Mouse (Mus musculus) heart, embryonic 11.5 days (tissue): Measurements from ENCODE around the gene Bmp6. TPM values are rescaled to one million over a fixed set of nuclear protein-coding genes. Genes with fewer than 3 reads are reported as not detected.

Experiments
- ATAC-seq: fragments of 200-750 bp; cut with Nextera tagmentation; replicated peaks from 2 replicates; pipeline ENCODE4 v1.8.0; 2017; ENCODE audit warnings: moderate library complexity; ENCODE audit not compliant: insufficient number of reproducible peaks, low FRiP score, low TSS enrichment
- H3K27ac ChIP-seq: fragments of 300-500 bp; sonication (generic); 2 replicates; pipeline ENCODE4 v1.5.1; 2014; ENCODE audit warnings: mild to moderate bottlenecking, low read depth, low read length
- H3K27me3 ChIP-seq: fragments of 300-500 bp; sonication (generic); 2 replicates; pipeline ENCODE4 v1.6.1; 2014; ENCODE audit warnings: mild to moderate bottlenecking, low read length, mixed read lengths; ENCODE audit not compliant: control insufficient read depth, insufficient read depth
- H3K36me3 ChIP-seq: fragments of 300-500 bp; sonication (generic); 2 replicates; pipeline ENCODE4 v1.6.1; 2014; ENCODE audit warnings: mild to moderate bottlenecking, low read length, moderate library complexity, mixed read lengths; ENCODE audit not compliant: control insufficient read depth, insufficient read depth
- H3K4me1 ChIP-seq: fragments of 300-500 bp; sonication (generic); 2 replicates; pipeline ENCODE4 v1.6.1; 2014; ENCODE audit warnings: low read length; ENCODE audit not compliant: control insufficient read depth, insufficient read depth
- H3K4me2 ChIP-seq: fragments of 300-500 bp; sonication (generic); 2 replicates; pipeline ENCODE4 v1.6.1; 2014; ENCODE audit warnings: mild to moderate bottlenecking, moderate library complexity
- H3K4me3 ChIP-seq: fragments of 300-500 bp; sonication (generic); 2 replicates; pipeline ENCODE4 v1.5.1; 2014; ENCODE audit warnings: low read depth, low read length
- H3K9ac ChIP-seq: fragments of 300-500 bp; sonication (generic); 2 replicates; pipeline ENCODE4 v1.6.1; 2014; ENCODE audit warnings: mild to moderate bottlenecking, low read depth, low read length, moderate library complexity
- H3K9me3 ChIP-seq: fragments of 300-500 bp; sonication (generic); replicated peaks from 2 replicates; pipeline ENCODE4 v1.6.1; 2016; ENCODE audit warnings: low read length; ENCODE audit not compliant: control insufficient read depth
- WGBS: fragments of 180-500 bp; shearing (Covaris S2); extraction: QIAGEN DNeasy Blood & Tissue Kit; methylation state at CpG from one replicate; pipeline ENCODE4 v1.1.7; 2014; ENCODE audit not compliant: insufficient replicate concordance; 5-methylcytosine and 5-hydroxymethylcytosine counted together
- polyA plus RNA-seq: library from polyadenylated mRNA; unstranded; fragments of >200 nt; fragmentation: Nextera tagmentation; extraction: Ambion mirVana; gene quantifications from 2 replicates; pipeline ENCODE4 v1.2.1, GENCODE M21; 2014

The Bmp6 gene
- polyA plus RNA-seq, 1 experiment from 2014 or later, result 2.6 TPM

DNA sequence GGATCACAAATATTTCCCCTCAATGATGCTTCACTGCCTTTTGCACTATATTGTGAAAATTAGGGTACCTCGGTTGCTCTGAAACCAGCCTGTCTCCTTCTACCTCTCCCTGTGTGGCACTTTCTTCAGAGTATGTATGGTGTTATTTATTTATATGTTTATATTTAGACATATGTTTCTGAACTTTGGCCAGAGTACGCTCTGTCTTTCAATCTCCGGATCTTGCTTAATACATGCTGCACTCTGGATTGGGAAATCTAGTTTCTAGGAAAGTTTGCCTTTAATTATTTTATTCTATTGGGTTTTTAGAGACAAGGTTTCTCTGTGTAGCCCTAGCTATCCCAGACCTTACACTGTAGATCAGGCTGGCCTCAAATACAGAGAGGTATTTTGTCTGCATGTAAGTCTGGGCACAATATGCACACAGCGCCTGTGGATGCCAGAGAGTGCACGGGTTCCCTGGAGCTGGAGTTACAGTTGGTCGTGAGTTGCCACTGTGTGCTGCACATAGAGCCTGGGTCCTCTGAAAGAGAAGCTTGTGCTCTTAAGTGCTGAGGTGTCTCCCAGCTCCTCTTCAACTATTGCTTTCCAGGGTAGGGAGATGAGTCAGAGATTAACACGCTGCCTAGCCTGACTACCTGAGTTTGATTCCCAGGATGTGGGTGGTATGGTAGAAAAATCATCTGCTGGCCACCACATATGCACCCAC, 194.4 kb downstream of the Bmp6 start:
- H3K27me3 ChIP-seq, result no peaks in the 10 kb centered on the region
- 81% methylated on average over 7 of the region's 7 CpGs for WGBS
- H3K4me2 ChIP-seq, result no peak overlapping the region
- no peak overlapping the region for H3K27ac ChIP-seq
- no peak overlapping the region for H3K4me3 ChIP-seq
- no peaks in the 10 kb centered on the region for H3K36me3 ChIP-seq
- ATAC-seq, result no peak
- H3K4me1 ChIP-seq, result no peaks in the 10 kb centered on the region
- no peaks in the 10 kb centered on the region for H3K9me3 ChIP-seq
- H3K9ac ChIP-seq, result no peak overlapping the region

DNA sequence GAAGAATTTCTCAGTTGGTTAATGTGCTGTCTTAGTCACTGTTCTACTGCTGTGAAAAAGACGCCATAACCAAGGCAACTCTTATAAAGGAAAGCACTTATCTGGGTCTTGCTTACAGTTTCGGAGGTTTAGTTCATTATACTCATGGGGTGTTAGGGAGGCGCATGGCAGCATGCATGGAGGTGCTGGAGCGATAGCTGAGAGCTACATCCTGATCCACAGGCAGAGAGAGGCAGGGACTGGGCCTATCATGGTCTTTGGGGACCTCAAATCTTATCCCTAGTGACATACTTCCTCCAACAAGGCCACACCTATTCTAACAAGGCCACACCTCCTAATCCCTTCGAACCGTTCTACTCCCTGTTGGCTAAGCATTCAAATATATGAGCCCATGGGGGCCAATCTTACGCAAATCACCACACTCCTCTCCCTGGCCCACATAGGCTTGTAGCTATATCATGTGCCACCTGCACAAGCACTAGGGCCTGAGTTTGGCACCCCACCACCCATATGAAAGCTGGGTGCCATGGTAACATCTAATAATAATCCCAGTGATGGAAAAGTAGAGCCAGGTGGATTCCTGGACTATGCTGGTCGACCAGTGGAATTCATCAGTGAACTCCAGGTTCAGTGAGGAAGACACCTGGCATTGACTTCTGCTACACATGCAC, 198.7 kb downstream of the Bmp6 start:
- no peaks in the 10 kb centered on the region for H3K36me3 ChIP-seq
- no peaks in the 10 kb centered on the region for H3K4me1 ChIP-seq
- 81% methylated on average over 8 of the region's 8 CpGs for WGBS
- no peaks in the 10 kb centered on the region for H3K27me3 ChIP-seq
- no peaks in the 10 kb centered on the region for H3K9me3 ChIP-seq
- H3K27ac ChIP-seq, result no peak overlapping the region
- H3K9ac ChIP-seq, result no peak overlapping the region
- H3K4me3 ChIP-seq, result no peak overlapping the region
- ATAC-seq, result no peak
- no peak overlapping the region for H3K4me2 ChIP-seq

DNA sequence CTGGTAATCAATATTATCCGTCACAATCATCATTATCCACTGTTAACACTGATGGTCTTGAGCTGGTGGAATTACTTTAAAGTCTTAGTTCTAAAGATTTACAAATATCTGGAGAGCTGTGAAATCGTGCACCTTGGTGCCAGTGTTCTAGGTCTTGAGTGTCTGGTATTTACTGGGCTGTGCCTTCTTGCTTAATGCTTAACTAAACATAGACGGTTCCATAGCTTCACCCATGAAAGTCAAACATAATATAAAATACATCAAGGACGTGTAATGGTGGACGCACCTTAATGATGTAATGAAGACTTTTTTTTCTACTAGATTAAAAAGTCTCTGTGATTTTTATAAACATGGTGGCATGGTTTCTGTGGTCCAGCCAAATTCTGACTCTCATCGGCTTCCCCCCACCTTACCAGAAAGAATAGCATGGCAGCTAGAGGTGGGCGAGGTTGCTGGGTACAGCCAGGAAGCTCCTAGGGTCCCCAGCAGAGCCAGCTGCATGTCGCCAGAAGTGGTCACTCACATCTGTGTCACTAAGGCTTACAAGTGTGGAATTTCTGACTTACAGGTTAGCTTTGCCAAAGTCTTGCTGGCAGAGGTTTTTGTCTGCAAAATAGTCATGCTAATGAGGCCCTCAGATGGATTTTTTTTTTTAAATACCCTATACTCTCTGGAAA, 200.0 kb downstream of the Bmp6 start:
- ATAC-seq, result no peak
- Histone ChIP-seq H3K9me3 (no peaks in the 10 kb centered on the region), H3K27me3 (no peaks in the 10 kb centered on the region), H3K4me3 (no peak overlapping the region), H3K4me2 (no peak overlapping the region), H3K4me1 (no peaks in the 10 kb centered on the region), H3K36me3 (no peaks in the 10 kb centered on the region), H3K9ac (no peak overlapping the region), H3K27ac (no peak overlapping the region)
- 72% methylated on average over 8 of the region's 8 CpGs for WGBS

DNA sequence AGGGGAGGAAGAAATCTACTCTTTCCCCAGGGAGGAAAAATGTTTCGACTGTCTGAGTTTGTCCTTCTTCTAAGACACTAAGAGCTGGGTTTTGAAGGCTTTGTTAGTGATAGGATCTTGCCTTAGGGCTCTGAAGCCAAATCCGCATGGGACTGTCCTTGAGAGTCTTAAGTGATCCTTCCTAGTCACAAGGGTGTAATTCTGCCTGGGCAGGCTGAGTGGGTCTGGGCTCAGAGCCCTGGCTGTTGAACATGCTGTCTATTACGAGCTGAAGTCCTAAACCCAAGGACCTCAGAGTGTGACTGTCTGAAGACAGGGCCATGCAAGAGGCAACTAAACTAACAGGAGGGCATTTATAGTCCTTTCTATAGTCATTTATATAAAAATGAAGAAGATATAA, 200.6 kb downstream of the Bmp6 start:
- H3K9me3 ChIP-seq, result no peaks in the 10 kb centered on the region
- no peak overlapping the region for H3K4me3 ChIP-seq
- H3K9ac ChIP-seq, result no peak overlapping the region
- no peak overlapping the region for H3K4me2 ChIP-seq
- WGBS, result 75% methylated on average over 3 of the region's 3 CpGs
- H3K4me1 ChIP-seq, result no peaks in the 10 kb centered on the region
- no peaks in the 10 kb centered on the region for H3K27me3 ChIP-seq
- ATAC-seq, result no peak
- no peak overlapping the region for H3K27ac ChIP-seq
- H3K36me3 ChIP-seq, result no peaks in the 10 kb centered on the region

DNA sequence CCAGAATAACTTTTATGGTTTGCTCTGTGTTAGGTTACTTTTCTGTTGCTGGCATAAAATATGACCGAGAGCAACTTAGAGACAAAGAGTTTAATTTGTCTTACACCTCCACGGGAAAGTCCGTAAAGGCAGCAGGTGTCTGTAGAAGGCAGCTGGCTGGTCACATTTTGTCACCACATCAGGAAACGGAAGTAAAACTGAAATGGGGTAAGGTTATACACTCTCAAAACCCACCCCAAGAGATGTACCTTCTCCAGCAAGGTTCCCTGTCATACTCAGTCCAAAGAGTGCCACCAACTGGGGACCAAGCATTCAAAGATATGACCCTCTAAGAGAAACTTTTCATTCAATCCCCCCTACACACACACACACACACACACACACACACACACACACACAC, 201.8 kb downstream of the Bmp6 start:
- Histone ChIP-seq H3K9me3 (no peaks in the 10 kb centered on the region), H3K27ac (no peak overlapping the region), H3K4me2 (no peak overlapping the region), H3K27me3 (no peaks in the 10 kb centered on the region), H3K9ac (no peak overlapping the region), H3K36me3 (no peaks in the 10 kb centered on the region), H3K4me1 (no peaks in the 10 kb centered on the region), H3K4me3 (no peak overlapping the region)
- ATAC-seq, result no peak
- 77% methylated on average over 4 of the region's 4 CpGs for WGBS

DNA sequence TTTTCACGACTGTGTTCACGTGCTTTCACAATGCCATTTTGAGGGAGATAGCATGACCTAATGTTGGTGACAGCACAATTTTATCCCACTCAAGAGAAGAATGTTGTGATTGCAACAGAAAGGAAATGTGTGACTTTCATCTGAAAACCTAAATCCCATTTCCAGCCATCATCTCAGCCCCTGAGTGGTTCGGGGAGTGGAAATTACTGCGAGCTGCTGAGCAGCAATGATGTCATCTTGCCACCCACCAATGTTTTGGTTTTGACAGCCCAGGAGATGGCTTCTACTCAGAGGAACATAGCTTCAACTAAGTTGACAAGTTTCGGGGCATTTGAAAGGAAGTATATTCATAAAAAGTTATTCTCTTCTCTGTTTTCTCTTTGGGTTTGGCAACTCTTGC, 202.8 kb downstream of the Bmp6 start:
- 73% methylated on average over 5 of the region's 5 CpGs for WGBS
- Histone ChIP-seq H3K4me3 (no peak overlapping the region), H3K4me1 (no peaks in the 10 kb centered on the region), H3K27me3 (no peaks in the 10 kb centered on the region), H3K9ac (no peak overlapping the region), H3K9me3 (no peaks in the 10 kb centered on the region), H3K36me3 (no peaks in the 10 kb centered on the region), H3K27ac (no peak overlapping the region), H3K4me2 (no peak overlapping the region)
- no peak for ATAC-seq

DNA sequence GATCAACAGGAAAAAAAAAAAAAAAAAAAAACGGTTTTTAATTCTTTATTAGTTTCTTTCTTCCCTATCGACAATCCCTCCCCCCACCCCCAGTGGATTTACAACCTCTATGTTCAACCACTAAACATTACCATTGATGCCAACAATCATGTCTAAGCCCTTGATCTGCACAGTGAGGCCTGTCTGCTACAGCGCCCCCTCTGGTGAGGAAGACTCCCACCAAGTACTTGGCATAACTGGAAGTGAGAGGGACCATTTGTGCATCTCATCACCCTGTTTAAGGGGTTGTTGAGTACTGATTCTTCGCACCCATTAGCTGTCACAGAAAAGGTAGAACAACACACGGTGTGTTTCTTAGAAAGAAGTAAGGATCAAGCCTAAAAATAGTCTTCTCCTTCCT, 203.8 kb downstream of the Bmp6 start:
- Histone ChIP-seq H3K4me2 (no peak overlapping the region), H3K9me3 (no peaks in the 10 kb centered on the region), H3K4me3 (no peak overlapping the region), H3K4me1 (no peaks in the 10 kb centered on the region), H3K36me3 (no peaks in the 10 kb centered on the region), H3K27ac (no peak overlapping the region), H3K9ac (no peak overlapping the region), H3K27me3 (no peaks in the 10 kb centered on the region)
- 71% methylated on average over 5 of the region's 5 CpGs for WGBS
- ATAC-seq, result no peak
